Mouse (Mus musculus): ENCODE measurements around the gene Gm49661. TPM values are rescaled to one million over a fixed set of nuclear protein-coding genes. Genes with fewer than 3 reads are reported as not detected.
A peak's percentile ranks its signal among the peaks of the same experiment; 100 is the strongest.

Gm49661 gene
- polyA plus RNA-seq (2014; fragmentation: Nextera tagmentation; extraction: Ambion mirVana) = not detected in 2 replicates

- Histone ChIP-seq H3K27me3 (ENCODE audit: control insufficient read depth, insufficient read depth, low read length) (no peaks in the 10 kb centered on the region), H3K9me3 (ENCODE audit: control insufficient read depth, low read length) (no peaks in the 10 kb centered on the region), H3K4me1 (ENCODE audit: control insufficient read depth, insufficient read depth, low read length) (peaks cover 27% of the 10 kb centered on the region), H3K36me3 (ENCODE audit: control insufficient read depth, insufficient read depth, low read length) (peaks cover 34% of the 10 kb centered on the region), H3K9ac (ENCODE audit: low read depth, low read length) (peak within 1 kb of the TSS; percentile 90), H3K4me2 (replicated peaks; ENCODE audit: low read depth, low read length) (peak within 1 kb of the TSS; percentile 69), H3K4me3 (ENCODE audit: low read length) (peak within 1 kb of the TSS; percentile 76), H3K27ac (ENCODE audit: low read depth, low read length) (peak within 1 kb of the TSS; percentile 88)
- under 1% methylated on average over 56 of the region's 56 CpGs for WGBS
- peak; percentile 65 for ATAC-seq (ENCODE audit: low FRiP score, low TSS enrichment)
Measured at GRCm38 (mm10) chr8:84969241-84970134, at the start of gene Gm49661, which contains the start of the genes Prdx2 and Rnaseh2a. TSS of gene Gm49661 (minus strand) at chr8:84969433. TSS of gene Prdx2 (plus strand) at chr8:84969587. TSS of gene Rnaseh2a (minus strand) at chr8:84969767.

DNA sequence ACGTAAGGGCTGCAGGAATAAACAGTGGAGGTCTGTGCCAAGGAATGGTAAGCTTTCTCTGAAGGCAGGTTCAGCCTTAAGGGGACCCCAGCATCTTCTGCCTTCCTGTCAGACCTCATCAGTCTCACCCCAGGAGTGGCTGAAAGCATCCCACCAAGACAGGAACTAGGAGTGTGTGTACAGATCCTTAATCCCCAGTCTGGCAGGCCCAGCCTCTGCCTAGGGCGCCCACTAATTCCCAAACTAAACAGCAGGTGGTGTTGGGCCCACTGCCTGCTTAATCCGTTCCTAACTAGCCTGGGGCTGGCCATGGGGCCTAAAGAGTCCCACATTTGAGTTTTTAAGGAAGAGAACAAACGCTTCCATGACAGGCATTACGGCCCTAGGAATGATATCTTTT, 48.0 kb upstream of the Gm49661 start:
- ATAC-seq (ENCODE audit: low FRiP score, low TSS enrichment) = no peak

DNA sequence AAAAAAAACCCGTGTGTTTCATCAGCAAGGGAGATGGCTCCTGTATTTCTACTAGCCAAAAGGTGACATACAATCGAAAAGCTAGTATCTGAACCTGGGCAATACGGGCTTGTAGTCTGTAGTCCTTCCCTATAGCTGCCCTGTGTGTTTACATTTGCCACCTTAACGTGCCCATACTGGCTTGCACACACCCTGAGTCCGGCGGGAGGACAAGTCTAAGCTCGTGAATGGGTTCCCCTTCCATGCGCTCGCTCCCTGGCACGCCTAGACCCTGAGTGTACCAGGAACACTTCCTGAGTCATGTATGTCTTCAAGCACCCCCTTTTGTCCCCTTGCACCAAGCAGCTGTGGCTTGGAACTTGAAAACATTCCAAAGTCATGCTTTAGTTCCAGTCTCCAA, 47.5 kb upstream of the Gm49661 start:
- H3K27me3 ChIP-seq (ENCODE audit: control insufficient read depth, insufficient read depth, low read length) = peaks cover 7% of the 10 kb centered on the region
- WGBS = 71% methylated on average over 10 of the region's 10 CpGs
- peaks cover 38% of the 10 kb centered on the region for H3K36me3 ChIP-seq (ENCODE audit: control insufficient read depth, insufficient read depth, low read length)
- no peak overlapping the region for H3K27ac ChIP-seq (ENCODE audit: low read depth, low read length)
- no peak for ATAC-seq (ENCODE audit: low FRiP score, low TSS enrichment)
- no peak overlapping the region for H3K9ac ChIP-seq (ENCODE audit: low read depth, low read length)
- no peaks in the 10 kb centered on the region for H3K4me1 ChIP-seq (ENCODE audit: control insufficient read depth, insufficient read depth, low read length)
- no peak overlapping the region for H3K4me3 ChIP-seq (ENCODE audit: low read length)
- H3K4me2 ChIP-seq (replicated peaks; ENCODE audit: low read depth, low read length) = no peak overlapping the region
- no peaks in the 10 kb centered on the region for H3K9me3 ChIP-seq (ENCODE audit: control insufficient read depth, low read length)

More for the DNA sequence above, 48.0 kb upstream of the Gm49661 start:
- Histone ChIP-seq H3K4me3 (ENCODE audit: low read length) (no peak overlapping the region), H3K36me3 (ENCODE audit: control insufficient read depth, insufficient read depth, low read length) (peaks cover 41% of the 10 kb centered on the region), H3K4me2 (replicated peaks; ENCODE audit: low read depth, low read length) (no peak overlapping the region), H3K9ac (ENCODE audit: low read depth, low read length) (no peak overlapping the region), H3K27me3 (ENCODE audit: control insufficient read depth, insufficient read depth, low read length) (peaks cover 6% of the 10 kb centered on the region; the same call in 1 of the 2 replicates), H3K27ac (ENCODE audit: low read depth, low read length) (no peak overlapping the region), H3K4me1 (ENCODE audit: control insufficient read depth, insufficient read depth, low read length) (no peaks in the 10 kb centered on the region), H3K9me3 (ENCODE audit: control insufficient read depth, low read length) (no peaks in the 10 kb centered on the region)
- WGBS = 64% methylated on average over 5 of the region's 5 CpGs

- WGBS = 57% methylated on average over 2 of the region's 2 CpGs
- Histone ChIP-seq H3K36me3 (ENCODE audit: control insufficient read depth, insufficient read depth, low read length) (peaks cover 21% of the 10 kb centered on the region), H3K9ac (ENCODE audit: low read depth, low read length) (no peak within 1 kb of the TSS), H3K27me3 (ENCODE audit: control insufficient read depth, insufficient read depth, low read length) (peaks cover 18% of the 10 kb centered on the region), H3K9me3 (ENCODE audit: control insufficient read depth, low read length) (no peaks in the 10 kb centered on the region), H3K4me3 (ENCODE audit: low read length) (peak within 1 kb of the TSS; percentile 25), H3K4me1 (ENCODE audit: control insufficient read depth, insufficient read depth, low read length) (no peaks in the 10 kb centered on the region), H3K27ac (ENCODE audit: low read depth, low read length) (no peak within 1 kb of the TSS), H3K4me2 (replicated peaks; ENCODE audit: low read depth, low read length) (peak within 1 kb of the TSS; percentile 40)
- ATAC-seq (ENCODE audit: low FRiP score, low TSS enrichment) = no peak
Measured at GRCm38 (mm10) chr8:85014431-85014830, 45.2 kb upstream of the Gm49661 start, which contains the start of gene Best2. TSS of gene Best2 (minus strand) at chr8:85014531.

DNA sequence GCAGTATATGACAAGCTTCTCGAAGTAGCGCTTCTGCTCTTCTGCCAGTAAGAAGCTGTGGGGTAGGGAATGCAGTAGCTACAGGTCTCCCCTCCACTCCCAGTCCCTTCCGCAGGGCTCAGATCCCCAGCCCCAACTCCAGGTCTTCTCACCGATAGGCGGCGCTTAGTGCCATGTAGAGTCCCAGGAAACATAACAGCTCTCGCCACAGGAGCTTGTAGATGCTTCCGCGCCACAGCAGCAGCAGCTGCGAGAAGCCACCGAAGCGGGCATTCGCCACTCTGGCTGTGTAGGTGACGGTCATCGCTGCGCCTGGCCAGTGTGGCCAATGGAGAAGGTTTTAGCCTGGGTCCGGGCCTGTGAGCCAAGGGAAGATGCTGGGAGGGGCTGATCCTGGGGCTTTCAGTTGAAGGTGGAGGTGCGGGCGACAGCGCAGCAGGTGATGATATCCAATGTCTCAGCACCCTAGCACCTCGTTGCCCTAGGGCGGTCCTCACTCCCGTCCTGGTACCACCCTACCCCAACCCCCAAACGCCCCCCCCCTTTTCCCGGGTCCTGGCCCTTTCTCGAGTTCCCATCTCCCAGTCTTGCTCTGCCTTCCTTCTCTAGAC, 44.1 kb upstream of the Gm49661 start:
- ATAC-seq (ENCODE audit: low FRiP score, low TSS enrichment) = peak; percentile 76
- Histone ChIP-seq H3K4me1 (ENCODE audit: control insufficient read depth, insufficient read depth, low read length) (no peaks in the 10 kb centered on the region), H3K4me2 (replicated peaks; ENCODE audit: low read depth, low read length) (peak overlapping the region; percentile 40), H3K9me3 (ENCODE audit: control insufficient read depth, low read length) (no peaks in the 10 kb centered on the region), H3K36me3 (ENCODE audit: control insufficient read depth, insufficient read depth, low read length) (peaks cover 10% of the 10 kb centered on the region), H3K4me3 (ENCODE audit: low read length) (peak overlapping the region; percentile 25), H3K27me3 (ENCODE audit: control insufficient read depth, insufficient read depth, low read length) (peaks cover 23% of the 10 kb centered on the region), H3K27ac (ENCODE audit: low read depth, low read length) (no peak overlapping the region), H3K9ac (ENCODE audit: low read depth, low read length) (no peak overlapping the region)
- WGBS = 6% methylated on average over 26 of the region's 26 CpGs

DNA sequence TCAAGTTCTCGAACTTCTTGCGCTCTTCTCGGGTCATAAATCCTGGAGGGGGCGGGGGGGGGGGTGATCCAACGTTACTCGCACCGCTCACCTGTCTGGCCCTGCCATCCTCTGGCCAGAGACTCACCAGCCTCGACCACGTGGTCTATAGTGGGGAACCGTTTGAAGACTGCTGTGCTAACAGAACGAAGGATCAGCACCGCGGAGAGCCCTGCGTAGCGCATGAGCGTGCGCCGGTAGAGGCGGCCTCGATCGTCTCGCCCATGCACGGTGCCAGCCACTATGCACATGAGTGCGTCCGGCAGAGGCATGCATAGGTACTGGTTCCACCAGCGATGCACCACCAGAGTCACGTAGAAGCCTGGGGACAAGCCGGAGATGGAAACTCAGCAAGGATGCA, 42.0 kb upstream of the Gm49661 start:
- Histone ChIP-seq H3K9ac (ENCODE audit: low read depth, low read length) (no peak overlapping the region), H3K4me1 (ENCODE audit: control insufficient read depth, insufficient read depth, low read length) (no peaks in the 10 kb centered on the region), H3K9me3 (ENCODE audit: control insufficient read depth, low read length) (no peaks in the 10 kb centered on the region), H3K4me2 (replicated peaks; ENCODE audit: low read depth, low read length) (no peak overlapping the region), H3K36me3 (ENCODE audit: control insufficient read depth, insufficient read depth, low read length) (no peaks in the 10 kb centered on the region), H3K27ac (ENCODE audit: low read depth, low read length) (no peak overlapping the region), H3K4me3 (ENCODE audit: low read length) (no peak overlapping the region), H3K27me3 (ENCODE audit: control insufficient read depth, insufficient read depth, low read length) (peaks cover 27% of the 10 kb centered on the region)
- peak; percentile 43; the same call in 1 of the 2 replicates for ATAC-seq (ENCODE audit: low FRiP score, low TSS enrichment)
- 13% methylated on average over 28 of the region's 28 CpGs for WGBS

DNA sequence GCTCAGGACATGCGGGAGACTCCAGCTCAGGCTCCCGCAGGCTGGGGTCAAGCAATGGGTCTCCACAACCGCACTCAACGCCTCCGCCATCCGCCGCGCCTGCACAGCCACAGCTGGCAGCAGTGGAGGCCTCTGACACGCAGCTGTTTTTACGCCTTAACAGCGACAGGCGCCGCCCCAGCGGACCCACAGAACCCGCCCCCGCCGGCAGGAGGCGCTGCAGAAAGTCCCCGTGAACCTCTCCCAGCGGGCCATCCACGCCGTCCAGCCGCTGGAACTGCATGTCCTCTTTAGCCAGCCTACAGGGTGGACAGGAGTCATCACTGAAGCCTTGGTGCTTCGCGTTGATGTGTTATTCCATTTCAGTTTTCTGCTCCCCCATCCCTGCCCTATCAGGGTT, 38.5 kb upstream of the Gm49661 start:
- Histone ChIP-seq H3K9ac (ENCODE audit: low read depth, low read length) (no peak overlapping the region), H3K27ac (ENCODE audit: low read depth, low read length) (no peak overlapping the region), H3K4me3 (ENCODE audit: low read length) (no peak overlapping the region), H3K36me3 (ENCODE audit: control insufficient read depth, insufficient read depth, low read length) (no peaks in the 10 kb centered on the region), H3K9me3 (ENCODE audit: control insufficient read depth, low read length) (no peaks in the 10 kb centered on the region), H3K4me1 (ENCODE audit: control insufficient read depth, insufficient read depth, low read length) (no peaks in the 10 kb centered on the region), H3K27me3 (ENCODE audit: control insufficient read depth, insufficient read depth, low read length) (peaks cover 21% of the 10 kb centered on the region), H3K4me2 (replicated peaks; ENCODE audit: low read depth, low read length) (no peak overlapping the region)
- 21% methylated on average over 25 of the region's 25 CpGs for WGBS
- ATAC-seq (ENCODE audit: low FRiP score, low TSS enrichment) = no peak

DNA sequence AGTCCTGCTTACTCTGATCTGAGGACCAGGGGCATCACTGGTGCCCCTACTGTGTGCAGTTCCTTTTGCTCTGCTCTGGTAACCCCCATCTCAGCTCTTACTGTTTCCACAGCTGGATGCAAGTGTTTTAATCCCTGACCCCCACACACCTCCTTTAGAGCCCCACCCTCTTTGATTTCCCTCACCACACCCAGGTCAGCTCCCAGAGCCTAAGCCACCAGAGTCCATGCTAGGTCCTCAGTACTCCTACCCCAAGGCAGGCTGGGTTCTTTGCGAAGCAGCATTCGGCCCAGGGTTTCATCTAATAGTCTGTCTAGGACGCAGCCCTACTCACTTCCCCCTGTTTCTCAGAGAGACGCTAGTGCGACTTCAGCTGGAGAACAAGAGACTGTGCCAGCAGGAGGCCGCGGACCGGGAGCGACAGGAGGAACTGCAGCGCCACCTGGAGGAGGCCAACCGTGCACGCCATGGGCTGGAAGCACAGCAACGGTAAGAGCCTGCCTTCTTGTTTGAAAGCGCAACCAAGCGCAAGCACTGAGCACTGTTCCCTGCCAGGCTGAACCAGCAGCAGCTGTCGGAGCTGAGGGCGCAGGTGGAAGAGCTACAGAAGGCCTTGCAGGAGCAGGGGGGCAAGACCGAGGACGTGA, 28.5 kb upstream of the Gm49661 start:
- Histone ChIP-seq H3K9me3 (ENCODE audit: control insufficient read depth, low read length) (no peaks in the 10 kb centered on the region), H3K27me3 (ENCODE audit: control insufficient read depth, insufficient read depth, low read length) (peaks cover 7% of the 10 kb centered on the region; the same call in 1 of the 2 replicates), H3K36me3 (ENCODE audit: control insufficient read depth, insufficient read depth, low read length) (no peaks in the 10 kb centered on the region; the same call in 1 of the 2 replicates), H3K4me1 (ENCODE audit: control insufficient read depth, insufficient read depth, low read length) (no peaks in the 10 kb centered on the region), H3K9ac (ENCODE audit: low read depth, low read length) (no peak overlapping the region), H3K4me3 (ENCODE audit: low read length) (no peak overlapping the region), H3K27ac (ENCODE audit: low read depth, low read length) (no peak overlapping the region), H3K4me2 (replicated peaks; ENCODE audit: low read depth, low read length) (0 out of 2 replicates have a peak overlapping the region, but pooled peaks have one; percentile 5)
- peak; percentile 73 for ATAC-seq (ENCODE audit: low FRiP score, low TSS enrichment)
- WGBS = 5% methylated on average over 19 of the region's 19 CpGs
